17 mouse cellular contexts compared by ENCODE assay signal in genomic region chr4:148104146-148104545, GRCm38 (mm10). TPM values are rescaled to one million over a fixed set of nuclear protein-coding genes. Genes with fewer than 3 reads are reported as not detected.
"Had no signal": no experiment of that assay in that cellular context is flagged by ENCODE, and none has a peak within 500 bp of the region (broad histone marks: within the 10 kb centered on the region; RNA-seq: fewer than 3 reads in every experiment).

No protein-coding gene starts in this region.

- H3K4me3 ChIP-seq: neural tube, embryonic 12.5 days; neural tube, embryonic 13.5 days; neural tube, embryonic 15.5 days; stomach, embryonic 15.5 days had no signal

- H3K4me2 ChIP-seq: neural tube, embryonic 12.5 days; neural tube, embryonic 13.5 days; neural tube, embryonic 15.5 days; stomach, embryonic 15.5 days had no signal

- H3K27ac ChIP-seq: neural tube, embryonic 12.5 days; neural tube, embryonic 13.5 days; neural tube, embryonic 15.5 days; stomach, embryonic 15.5 days; stomach, postnatal 0 days had no signal

- H3K36me3 ChIP-seq: neural tube, embryonic 15.5 days; stomach, embryonic 15.5 days had no signal

- H3K9ac ChIP-seq: neural tube, embryonic 12.5 days; neural tube, embryonic 13.5 days; neural tube, embryonic 15.5 days; stomach, embryonic 15.5 days had no signal

- DNase-seq: right cerebral cortex, adult 18-20 months; right cerebral cortex, postnatal 14 days; right cerebral cortex, postnatal 25 days; right cerebral cortex, postnatal 4 days; spleen, adult 18-20 months; thymus, adult 18-20 months; thymus, adult 2 months; thymus, postnatal 14 days; thymus, postnatal 25 days; thymus, postnatal 36 days; thymus, postnatal 4 days had no signal

- H3K27me3 ChIP-seq: neural tube, embryonic 12.5 days; neural tube, embryonic 13.5 days; neural tube, embryonic 15.5 days; stomach, embryonic 15.5 days had no signal

- H3K9me3 ChIP-seq: neural tube, embryonic 12.5 days; neural tube, embryonic 13.5 days; neural tube, embryonic 15.5 days; stomach, embryonic 15.5 days had no signal

RNA-seq across cellular contexts. Expression of gene Draxin, which starts 26.4 kb away (rescaled TPM):
- polyA plus RNA-seq: stomach, postnatal 0 days; thymus, postnatal 0 days had no signal
